Mouse (Mus musculus): Measurements from ENCODE around the gene Adgrg5.

- no peak for TF ChIP-seq CTCF (IDR thresholded peaks at IDR 0.05; ENCODE audit: insufficient read depth, low read length)
- TF ChIP-seq POLR2A (IDR thresholded peaks at IDR 0.05; ENCODE audit: borderline replicate concordance, extremely low read depth, low read depth, low read length), result no peak
Measured at GRCm38 (mm10) chr8:94990598-94991453, 67.3 kb downstream of the Adgrg5 start.
